Mouse (Mus musculus) midbrain, embryonic 12.5 days (tissue): ENCODE data around the gene Ufd1. TPM values are rescaled to one million over a fixed set of nuclear protein-coding genes. Genes with fewer than 3 reads are reported as not detected.
"Not testable (repeated sequence)": the region's sequence is repeated elsewhere in the genome, so short reads cannot be mapped to it uniquely, and the experiment has no call there.

ENCODE experiments used
- ATAC-seq: fragments of 200-750 bp; cut with Nextera tagmentation; 2 replicates; pipeline ENCODE4 v1.8.0; 2017; ENCODE audit warnings: low read depth, moderate TSS enrichment, moderate library complexity; ENCODE audit not compliant: low FRiP score
- H3K27ac ChIP-seq: fragments of 300-500 bp; sonication (generic); replicated peaks from 2 replicates; pipeline ENCODE4 v1.5.1; 2016; ENCODE audit warnings: mild to moderate bottlenecking
- H3K27me3 ChIP-seq: fragments of 300-500 bp; sonication (generic); 2 replicates; pipeline ENCODE4 v1.6.1; 2016; ENCODE audit warnings: mild to moderate bottlenecking
- H3K36me3 ChIP-seq: fragments of 300-500 bp; sonication (generic); 2 replicates; pipeline ENCODE4 v1.6.1; 2016
- H3K4me1 ChIP-seq: fragments of 300-500 bp; sonication (generic); 2 replicates; pipeline ENCODE4 v1.6.1; 2016
- H3K4me2 ChIP-seq: fragments of 300-500 bp; sonication (generic); replicated peaks from 2 replicates; pipeline ENCODE4 v1.6.1; 2016; ENCODE audit warnings: mild to moderate bottlenecking, moderate library complexity
- H3K4me3 ChIP-seq: fragments of 300-500 bp; sonication (generic); 2 replicates; pipeline ENCODE4 v1.5.1; 2016; ENCODE audit warnings: mild to moderate bottlenecking
- H3K9ac ChIP-seq: fragments of 300-500 bp; sonication (generic); replicated peaks from 2 replicates; pipeline ENCODE4 v1.6.1; 2016; ENCODE audit warnings: mild to moderate bottlenecking, moderate library complexity
- H3K9me3 ChIP-seq: fragments of 300-500 bp; sonication (generic); 2 replicates; pipeline ENCODE4 v1.6.1; 2016; ENCODE audit warnings: mild to moderate bottlenecking
- WGBS: fragments of 180-500 bp; shearing (Covaris S2); methylation state at CpG from one replicate; pipeline ENCODE4 v1.1.7; 2016; 5-methylcytosine and 5-hydroxymethylcytosine counted together
- polyA plus RNA-seq: library from polyadenylated mRNA; unstranded; fragments of >200 nt; fragmentation: Nextera tagmentation; extraction: Ambion mirVana; gene quantifications from 2 replicates; pipeline ENCODE4 v1.2.1, GENCODE M21; 2016

Gene Ufd1
- polyA plus RNA-seq, 1 experiment from 2014 or later: 107 TPM

DNA sequence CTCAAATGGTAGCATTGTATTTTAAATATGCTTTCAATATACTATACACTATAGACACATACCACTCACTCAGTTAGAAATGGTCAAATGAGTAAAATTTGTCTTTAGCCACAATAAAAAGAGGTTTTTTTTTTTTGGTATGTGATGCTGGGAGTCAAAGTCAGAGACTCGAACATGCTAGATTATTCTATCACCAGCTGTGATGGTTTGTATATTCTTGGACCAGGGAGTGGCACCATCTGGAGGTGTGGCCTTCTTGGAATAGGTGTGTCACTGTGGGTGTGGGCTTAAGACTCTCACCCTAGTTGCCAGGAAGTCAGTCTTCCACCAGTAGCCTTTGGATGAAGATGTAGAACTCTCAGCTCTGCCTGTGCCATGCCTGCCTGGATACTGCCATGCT is 58.9 kb downstream of the Ufd1 start:
- H3K9me3 ChIP-seq, H3K27me3 ChIP-seq, ATAC-seq, H3K4me2 ChIP-seq, H3K9ac ChIP-seq, H3K4me3 ChIP-seq, H3K4me1 ChIP-seq, H3K27ac ChIP-seq: not testable (repeated sequence)
- WGBS: 90% methylated on average over 1 of the region's 1 CpGs
- peaks cover 26% of the 10 kb centered on the region for H3K36me3 ChIP-seq

GRCm38 (mm10) chr16:18876091-18876441 is 64.5 kb downstream of the Ufd1 start:
- peak overlapping the region; percentile 92 for H3K9ac ChIP-seq
- no peaks in the 10 kb centered on the region for H3K9me3 ChIP-seq
- H3K4me3 ChIP-seq: peak overlapping the region; percentile 95
- peaks cover 20% of the 10 kb centered on the region for H3K4me1 ChIP-seq
- H3K36me3 ChIP-seq: peaks cover 32% of the 10 kb centered on the region
- WGBS: 2% methylated on average over 17 of the region's 17 CpGs
- peak overlapping the region; percentile 94 for H3K27ac ChIP-seq
- H3K4me2 ChIP-seq: peak overlapping the region; percentile 60
- H3K27me3 ChIP-seq: no peaks in the 10 kb centered on the region
- no peak; the same call in 1 of the 2 replicates for ATAC-seq

GRCm38 (mm10) chr16:18876442-18877308 is 65.1 kb downstream of the Ufd1 start, which contains the start of the genes Mrpl40 and Hira:
Gene Mrpl40, minus strand, starts transcription at chr16:18876862.
Gene Hira, plus strand, starts transcription at chr16:18877037.
- Histone ChIP-seq H3K4me3 (peak within 1 kb of the TSS; percentile 95), H3K4me1 (peaks cover 20% of the 10 kb centered on the region), H3K36me3 (peaks cover 26% of the 10 kb centered on the region), H3K9ac (peak within 1 kb of the TSS; percentile 92), H3K27ac (peak within 1 kb of the TSS; percentile 94), H3K9me3 (no peaks in the 10 kb centered on the region), H3K27me3 (no peaks in the 10 kb centered on the region), H3K4me2 (peak within 1 kb of the TSS; percentile 60)
- under 1% methylated on average over 85 of the region's 93 CpGs for WGBS
- ATAC-seq: peak; percentile 94

- peak overlapping the region; percentile 95 for H3K4me3 ChIP-seq
- peaks cover 26% of the 10 kb centered on the region for H3K36me3 ChIP-seq
- peak; percentile 45 for ATAC-seq
- peak overlapping the region; percentile 92 for H3K9ac ChIP-seq
- WGBS: under 1% methylated on average over 37 of the region's 43 CpGs
- peaks cover 20% of the 10 kb centered on the region for H3K4me1 ChIP-seq
- peak overlapping the region; percentile 94 for H3K27ac ChIP-seq
- H3K4me2 ChIP-seq: peak overlapping the region; percentile 60
- no peaks in the 10 kb centered on the region for H3K27me3 ChIP-seq
- no peaks in the 10 kb centered on the region for H3K9me3 ChIP-seq
These were observed 66.0 kb downstream of the Ufd1 start for GRCm38 (mm10) chr16:18877386-18878090.

GRCm38 (mm10) chr16:18878091-18878720 is 66.6 kb downstream of the Ufd1 start:
- Histone ChIP-seq H3K4me2 (peak overlapping the region; percentile 60), H3K36me3 (peaks cover 26% of the 10 kb centered on the region), H3K27me3 (no peaks in the 10 kb centered on the region), H3K9me3 (no peaks in the 10 kb centered on the region), H3K4me1 (peaks cover 20% of the 10 kb centered on the region), H3K9ac (peak overlapping the region; percentile 92), H3K4me3 (peak overlapping the region; percentile 95), H3K27ac (peak overlapping the region; percentile 94)
- WGBS: 34% methylated on average over 20 of the region's 20 CpGs
- ATAC-seq: no peak

DNA sequence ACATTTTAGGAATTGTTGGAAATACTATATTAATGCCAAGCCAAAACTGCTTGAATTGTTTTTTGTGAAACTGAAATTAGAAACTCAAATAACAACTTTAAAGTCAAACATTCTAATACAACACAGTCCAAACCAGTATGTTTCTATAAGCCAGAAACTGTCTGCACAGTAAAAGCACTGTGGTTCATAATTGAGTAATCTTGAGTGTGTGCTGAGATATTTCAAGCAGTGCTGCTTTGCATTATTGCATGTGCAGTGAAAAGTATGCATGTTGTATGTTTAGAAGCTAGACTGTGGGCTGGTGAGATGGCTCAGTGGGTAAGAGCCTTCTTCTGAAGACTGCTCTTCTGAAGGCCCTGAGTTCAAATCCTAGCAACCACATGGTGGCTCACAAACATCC is 72.5 kb downstream of the Ufd1 start:
- H3K36me3 ChIP-seq: peaks cover 28% of the 10 kb centered on the region
- H3K4me1 ChIP-seq: peaks cover 12% of the 10 kb centered on the region
- no peaks in the 10 kb centered on the region for H3K27me3 ChIP-seq
- no peak overlapping the region for H3K4me3 ChIP-seq
- H3K9ac ChIP-seq: no peak overlapping the region
- no peak overlapping the region for H3K27ac ChIP-seq
- ATAC-seq: no peak
- H3K4me2 ChIP-seq: no peak overlapping the region
- H3K9me3 ChIP-seq: no peaks in the 10 kb centered on the region

Other genes with a start within 250 kb of the Ufd1 start
- gene Tbx1, start 221.1 kb upstream of the Ufd1 start, polyA plus RNA-seq: 1.4 and 2.0 TPM in 2 replicates
- gene Gp1bb, start 189.4 kb upstream of the Ufd1 start, polyA plus RNA-seq: 7.0 and 8.5 TPM in 2 replicates
- 10.9 and 13.5 TPM in 2 replicates for gene Gm49601, start 185.4 kb upstream of the Ufd1 start, polyA plus RNA-seq
- gene Sept5, start 181.8 kb upstream of the Ufd1 start, polyA plus RNA-seq: 81.6 and 84.4 TPM in 2 replicates
- 34.6 and 39.2 TPM in 2 replicates for gene Cldn5, start 34.9 kb upstream of the Ufd1 start, polyA plus RNA-seq
- 41.3 and 42.1 TPM in 2 replicates for gene Cdc45, start 208 bp downstream of the Ufd1 start, polyA plus RNA-seq
- 23.6 and 25.8 TPM in 2 replicates for gene 2510002D24Rik, start 24.8 kb downstream of the Ufd1 start, polyA plus RNA-seq
- not detected in 2 replicates for gene Gm28539, start 24.8 kb downstream of the Ufd1 start, polyA plus RNA-seq
- 77.0 and 92.1 TPM in 2 replicates for gene Mrpl40, start 65.1 kb downstream of the Ufd1 start, polyA plus RNA-seq
- 27.6 and 29.2 TPM in 2 replicates for gene Hira, start 65.3 kb downstream of the Ufd1 start, polyA plus RNA-seq